Mouse (Mus musculus): ENCODE results near the gene Fras1. TPM values are rescaled to one million over a fixed set of nuclear protein-coding genes. Genes with fewer than 3 reads are reported as not detected.

Fras1 gene
- 23.0 and 34.5 TPM in 2 replicates for polyA plus RNA-seq (2014; fragmentation: Nextera tagmentation; extraction: Ambion mirVana)

DNA sequence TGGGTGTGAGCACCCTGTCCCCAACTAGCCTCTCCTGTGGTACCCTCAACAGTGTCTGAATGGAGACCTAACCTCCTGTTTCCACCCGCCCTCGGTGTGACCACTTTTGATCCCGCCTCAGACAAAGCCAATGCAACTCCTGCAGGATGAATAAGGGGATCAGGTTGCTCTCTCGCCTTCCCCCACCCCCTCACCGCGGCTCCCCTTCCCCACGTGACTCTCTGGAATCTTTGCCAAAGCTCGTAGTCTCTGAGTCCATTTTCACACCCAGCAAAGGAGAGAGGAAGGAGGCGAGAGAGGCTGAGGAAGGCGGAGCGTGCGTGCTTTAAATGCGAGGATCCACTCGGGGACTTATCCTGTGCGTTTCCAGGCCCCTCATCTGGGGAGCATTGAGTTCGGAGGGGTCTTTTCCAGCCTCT, at the start of gene Fras1:
Gene Fras1, plus strand, starts transcription at position 389 of the 419 bp plus-strand sequence.
- ATAC-seq (ENCODE audit: insufficient number of reproducible peaks, insufficient read depth, low FRiP score, low read depth): peak; percentile 45; the same call in 1 of the 2 replicates

DNA sequence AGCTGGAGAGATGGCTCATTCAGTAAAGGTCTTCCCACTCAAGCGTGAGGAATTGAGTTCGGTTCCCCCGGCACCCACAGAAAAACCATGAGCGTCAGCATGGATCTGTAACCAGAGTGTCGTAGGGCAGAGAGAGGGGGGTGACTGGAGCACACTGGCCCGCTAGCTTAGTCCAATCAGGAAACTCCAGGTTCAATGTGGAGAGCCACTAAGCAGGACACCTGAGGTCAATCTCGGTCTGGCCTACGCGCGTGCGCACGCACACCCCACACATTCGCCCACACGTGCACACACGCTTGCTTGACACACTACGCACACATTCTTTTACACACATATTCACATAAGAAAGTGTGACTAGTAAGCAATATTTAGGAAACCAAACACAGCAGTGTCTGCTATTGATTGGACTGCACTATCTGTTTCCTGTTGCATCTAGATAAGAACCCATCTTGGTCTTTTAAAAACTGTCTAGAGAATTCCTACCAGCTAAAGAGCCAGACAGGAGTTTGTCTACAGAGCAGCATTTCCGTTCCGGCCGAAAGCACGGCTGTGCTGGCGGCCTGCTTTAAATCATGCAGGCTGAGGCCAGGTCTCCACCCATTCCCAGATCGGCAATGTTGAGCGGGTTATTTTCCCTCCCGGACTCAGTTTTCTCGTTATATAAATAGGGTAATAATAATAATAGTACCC, 42.6 kb upstream of the Fras1 start:
- Histone ChIP-seq H3K9ac (ENCODE audit: low read length) (no peak overlapping the region), H3K36me3 (ENCODE audit: control insufficient read depth, insufficient read depth, low read length) (no peaks in the 10 kb centered on the region), H3K4me2 (ENCODE audit: low read length) (no peak overlapping the region), H3K9me3 (ENCODE audit: control insufficient read depth, low read length) (no peaks in the 10 kb centered on the region), H3K27ac (replicated peaks in 1 of 2; ENCODE audit: control insufficient read depth in 1 of 2, insufficient read depth in 1 of 2, low read depth in 2 of 2, low read length in 2 of 2) (no peak overlapping the region), H3K27me3 (ENCODE audit: control insufficient read depth, insufficient read depth, low read length) (no peaks in the 10 kb centered on the region), H3K4me3 (ENCODE audit: control insufficient read depth in 1 of 2, insufficient read depth in 1 of 2, low read depth in 1 of 2, low read length in 2 of 2) (no peak overlapping the region), H3K4me1 (ENCODE audit: control insufficient read depth in 2 of 2, insufficient read depth in 2 of 2, low read length in 2 of 2) (no peaks in the 10 kb centered on the region)
- WGBS: 77% methylated on average over 25 of the region's 25 CpGs
- no peak for ATAC-seq (ENCODE audit: insufficient number of reproducible peaks, insufficient read depth, low FRiP score, low read depth)

More for the DNA sequence above, at the start of gene Fras1:
- H3K36me3 ChIP-seq (ENCODE audit: control insufficient read depth, insufficient read depth, low read length): no peaks in the 10 kb centered on the region
- WGBS: 0% methylated on average over 16 of the region's 16 CpGs
- peak within 1 kb of the TSS; percentile 81 for H3K4me2 ChIP-seq (ENCODE audit: low read length)
- no peaks in the 10 kb centered on the region for H3K9me3 ChIP-seq (ENCODE audit: control insufficient read depth, low read length)
- 0 out of 2 replicates have a peak, but pooled peaks cover 3% of the 10 kb centered on the region for H3K27me3 ChIP-seq (ENCODE audit: control insufficient read depth, insufficient read depth, low read length)
- peak within 1 kb of the TSS; percentile 64 to 69 for H3K4me3 ChIP-seq (ENCODE audit: control insufficient read depth in 1 of 2, insufficient read depth in 1 of 2, low read depth in 1 of 2, low read length in 2 of 2)
- H3K9ac ChIP-seq (ENCODE audit: low read length): peak within 1 kb of the TSS; percentile 81
- peak within 1 kb of the TSS; percentile 58 to 76 for H3K27ac ChIP-seq (replicated peaks in 1 of 2; ENCODE audit: control insufficient read depth in 1 of 2, insufficient read depth in 1 of 2, low read depth in 2 of 2, low read length in 2 of 2)
- peaks cover 7 to 22% of the 10 kb centered on the region in 2 experiments for H3K4me1 ChIP-seq (ENCODE audit: control insufficient read depth in 2 of 2, insufficient read depth in 2 of 2, low read length in 2 of 2)

- Histone ChIP-seq H3K4me1 (ENCODE audit: control insufficient read depth in 2 of 2, insufficient read depth in 2 of 2, low read length in 2 of 2) (no peaks in the 10 kb centered on the region), H3K4me3 (ENCODE audit: control insufficient read depth in 1 of 2, insufficient read depth in 1 of 2, low read depth in 1 of 2, low read length in 2 of 2) (no peak overlapping the region), H3K4me2 (ENCODE audit: low read length) (no peak overlapping the region), H3K9me3 (ENCODE audit: control insufficient read depth, low read length) (no peaks in the 10 kb centered on the region), H3K27ac (replicated peaks in 1 of 2; ENCODE audit: control insufficient read depth in 1 of 2, insufficient read depth in 1 of 2, low read depth in 2 of 2, low read length in 2 of 2) (no peak overlapping the region), H3K9ac (ENCODE audit: low read length) (no peak overlapping the region), H3K36me3 (ENCODE audit: control insufficient read depth, insufficient read depth, low read length) (no peaks in the 10 kb centered on the region), H3K27me3 (ENCODE audit: control insufficient read depth, insufficient read depth, low read length) (no peaks in the 10 kb centered on the region)
- 65% methylated on average over 5 of the region's 5 CpGs for WGBS
- ATAC-seq (ENCODE audit: insufficient number of reproducible peaks, insufficient read depth, low FRiP score, low read depth): no peak
Measured at GRCm38 (mm10) chr5:96331738-96332070, 42.1 kb upstream of the Fras1 start.

GRCm38 (mm10) chr5:96333963-96334362, 39.8 kb upstream of the Fras1 start:
- Histone ChIP-seq H3K9me3 (ENCODE audit: control insufficient read depth, low read length) (no peaks in the 10 kb centered on the region), H3K27me3 (ENCODE audit: control insufficient read depth, insufficient read depth, low read length) (no peaks in the 10 kb centered on the region), H3K4me2 (ENCODE audit: low read length) (no peak overlapping the region), H3K4me3 (ENCODE audit: control insufficient read depth in 1 of 2, insufficient read depth in 1 of 2, low read depth in 1 of 2, low read length in 2 of 2) (no peak overlapping the region), H3K36me3 (ENCODE audit: control insufficient read depth, insufficient read depth, low read length) (no peaks in the 10 kb centered on the region), H3K27ac (replicated peaks in 1 of 2; ENCODE audit: control insufficient read depth in 1 of 2, insufficient read depth in 1 of 2, low read depth in 2 of 2, low read length in 2 of 2) (no peak overlapping the region), H3K9ac (ENCODE audit: low read length) (no peak overlapping the region), H3K4me1 (ENCODE audit: control insufficient read depth in 2 of 2, insufficient read depth in 2 of 2, low read length in 2 of 2) (no peaks in the 10 kb centered on the region)
- no peak for ATAC-seq (ENCODE audit: insufficient number of reproducible peaks, insufficient read depth, low FRiP score, low read depth)
- 67% methylated on average over 3 of the region's 3 CpGs for WGBS

DNA sequence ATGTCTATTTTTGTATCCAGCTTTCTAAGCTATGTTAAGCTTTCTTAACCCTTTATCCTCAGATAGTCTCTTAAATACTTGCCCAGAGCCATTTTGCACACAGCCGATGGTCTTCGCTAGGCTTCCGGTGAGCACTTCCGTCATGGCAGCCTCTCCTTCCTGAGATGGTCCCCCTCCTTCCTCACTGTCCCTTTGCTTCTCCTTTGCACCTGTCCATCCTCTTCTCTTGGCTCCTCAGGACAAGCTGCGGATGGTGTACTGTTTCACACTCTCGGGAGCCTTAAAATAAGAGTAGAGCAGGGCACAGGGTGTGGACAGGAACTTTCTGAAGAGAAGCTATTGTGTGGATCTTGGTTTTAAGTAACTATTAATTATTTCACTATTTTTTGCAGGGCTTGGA, 33.2 kb upstream of the Fras1 start:
- H3K36me3 ChIP-seq (ENCODE audit: control insufficient read depth, insufficient read depth, low read length): no peaks in the 10 kb centered on the region
- WGBS: 87% methylated on average over 6 of the region's 6 CpGs
- no peak for ATAC-seq (ENCODE audit: insufficient number of reproducible peaks, insufficient read depth, low FRiP score, low read depth)
- no peaks in the 10 kb centered on the region for H3K27me3 ChIP-seq (ENCODE audit: control insufficient read depth, insufficient read depth, low read length)
- H3K9ac ChIP-seq (ENCODE audit: low read length): no peak overlapping the region
- no peaks in the 10 kb centered on the region for H3K4me1 ChIP-seq (ENCODE audit: control insufficient read depth in 2 of 2, insufficient read depth in 2 of 2, low read length in 2 of 2)
- no peak overlapping the region for H3K27ac ChIP-seq (replicated peaks in 1 of 2; ENCODE audit: control insufficient read depth in 1 of 2, insufficient read depth in 1 of 2, low read depth in 2 of 2, low read length in 2 of 2)
- H3K4me3 ChIP-seq (ENCODE audit: control insufficient read depth in 1 of 2, insufficient read depth in 1 of 2, low read depth in 1 of 2, low read length in 2 of 2): no peak overlapping the region
- no peak overlapping the region for H3K4me2 ChIP-seq (ENCODE audit: low read length)
- H3K9me3 ChIP-seq (ENCODE audit: control insufficient read depth, low read length): no peaks in the 10 kb centered on the region

DNA sequence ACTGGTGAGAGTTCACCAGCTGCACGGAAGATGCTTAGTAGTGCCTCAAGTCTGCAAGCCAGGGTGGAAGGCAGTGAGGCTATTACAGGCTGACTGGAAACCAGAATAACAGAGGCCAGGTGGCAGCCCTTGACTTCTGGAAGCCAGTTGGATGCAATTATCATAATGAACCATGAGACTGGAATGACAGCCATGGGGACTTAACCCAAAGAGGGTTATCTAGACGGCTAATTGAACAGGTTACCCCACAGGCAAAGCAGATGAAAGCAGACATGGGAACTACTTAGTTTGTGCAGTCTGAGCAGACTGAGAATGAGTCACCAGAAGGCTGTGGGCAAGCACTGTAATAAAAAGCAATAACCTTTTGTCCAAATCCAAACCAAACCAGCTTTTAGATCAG, 28.8 kb upstream of the Fras1 start:
- no peaks in the 10 kb centered on the region for H3K4me1 ChIP-seq (ENCODE audit: control insufficient read depth in 2 of 2, insufficient read depth in 2 of 2, low read length in 2 of 2)
- ATAC-seq (ENCODE audit: insufficient number of reproducible peaks, insufficient read depth, low FRiP score, low read depth): no peak
- H3K4me2 ChIP-seq (ENCODE audit: low read length): no peak overlapping the region
- 72% methylated on average over 2 of the region's 2 CpGs for WGBS
- no peaks in the 10 kb centered on the region for H3K27me3 ChIP-seq (ENCODE audit: control insufficient read depth, insufficient read depth, low read length)
- no peaks in the 10 kb centered on the region for H3K36me3 ChIP-seq (ENCODE audit: control insufficient read depth, insufficient read depth, low read length)
- H3K9me3 ChIP-seq (ENCODE audit: control insufficient read depth, low read length): no peaks in the 10 kb centered on the region
- H3K4me3 ChIP-seq (ENCODE audit: control insufficient read depth in 1 of 2, insufficient read depth in 1 of 2, low read depth in 1 of 2, low read length in 2 of 2): no peak overlapping the region
- H3K27ac ChIP-seq (replicated peaks in 1 of 2; ENCODE audit: control insufficient read depth in 1 of 2, insufficient read depth in 1 of 2, low read depth in 2 of 2, low read length in 2 of 2): no peak overlapping the region
- no peak overlapping the region for H3K9ac ChIP-seq (ENCODE audit: low read length)

- Histone ChIP-seq H3K4me3 (ENCODE audit: control insufficient read depth in 1 of 2, insufficient read depth in 1 of 2, low read depth in 1 of 2, low read length in 2 of 2) (no peak overlapping the region), H3K4me2 (ENCODE audit: low read length) (no peak overlapping the region), H3K36me3 (ENCODE audit: control insufficient read depth, insufficient read depth, low read length) (no peaks in the 10 kb centered on the region)
Measured at GRCm38 (mm10) chr5:96351963-96352362, 21.8 kb upstream of the Fras1 start.

GRCm38 (mm10) chr5:96363950-96364349, 9.8 kb upstream of the Fras1 start:
- 43% methylated on average over 4 of the region's 4 CpGs for WGBS
- no peaks in the 10 kb centered on the region for H3K36me3 ChIP-seq (ENCODE audit: control insufficient read depth, insufficient read depth, low read length)
- H3K27me3 ChIP-seq (ENCODE audit: control insufficient read depth, insufficient read depth, low read length): no peaks in the 10 kb centered on the region
- ATAC-seq (ENCODE audit: insufficient number of reproducible peaks, insufficient read depth, low FRiP score, low read depth): no peak
- H3K4me3 ChIP-seq (ENCODE audit: control insufficient read depth in 1 of 2, insufficient read depth in 1 of 2, low read depth in 1 of 2, low read length in 2 of 2): no peak overlapping the region
- peaks cover 5 to 15% of the 10 kb centered on the region in 2 experiments for H3K4me1 ChIP-seq (ENCODE audit: control insufficient read depth in 2 of 2, insufficient read depth in 2 of 2, low read length in 2 of 2)
- H3K9me3 ChIP-seq (ENCODE audit: control insufficient read depth, low read length): no peaks in the 10 kb centered on the region
- no peak overlapping the region for H3K9ac ChIP-seq (ENCODE audit: low read length)
- H3K4me2 ChIP-seq (ENCODE audit: low read length): no peak overlapping the region
- peak overlapping the region in 1 of 2 experiments; percentile 75; a peak in 2 of 4 replicates for H3K27ac ChIP-seq (replicated peaks in 1 of 2; ENCODE audit: control insufficient read depth in 1 of 2, insufficient read depth in 1 of 2, low read depth in 2 of 2, low read length in 2 of 2)

More at GRCm38 (mm10) chr5:96351963-96352362, 21.8 kb upstream of the Fras1 start:
- Histone ChIP-seq H3K9me3 (ENCODE audit: control insufficient read depth, low read length) (no peaks in the 10 kb centered on the region), H3K9ac (ENCODE audit: low read length) (no peak overlapping the region), H3K27ac (replicated peaks in 1 of 2; ENCODE audit: control insufficient read depth in 1 of 2, insufficient read depth in 1 of 2, low read depth in 2 of 2, low read length in 2 of 2) (no peak overlapping the region), H3K4me1 (ENCODE audit: control insufficient read depth in 2 of 2, insufficient read depth in 2 of 2, low read length in 2 of 2) (no peaks in the 10 kb centered on the region; a peak in 1 of 4 replicates), H3K27me3 (ENCODE audit: control insufficient read depth, insufficient read depth, low read length) (no peaks in the 10 kb centered on the region)
- ATAC-seq (ENCODE audit: insufficient number of reproducible peaks, insufficient read depth, low FRiP score, low read depth): no peak

All from heart, embryonic 14.5 days (tissue).